Mouse (Mus musculus): ENCODE data around the gene Gucd1.
"Not testable (repeated sequence)": the region's sequence is repeated elsewhere in the genome, so short reads cannot be mapped to it uniquely, and the experiment has no call there.

GRCm38 (mm10) chr10:75499214-75499613 is 18.6 kb downstream of the Gucd1 start:
- not testable (repeated sequence) for TF ChIP-seq CTCF (IDR thresholded peaks at IDR 0.05; ENCODE audit: borderline replicate concordance, control insufficient read depth, extremely low read depth, insufficient read depth, low read length, poor library complexity); POLR2A (IDR thresholded peaks at IDR 0.05; ENCODE audit: control insufficient read depth, extremely low read depth, insufficient read depth, low read length, poor library complexity)
